Mouse (Mus musculus) forebrain, embryonic 11.5 days (tissue): ENCODE data around the gene Zmym2. TPM values are rescaled to one million over a fixed set of nuclear protein-coding genes. Genes with fewer than 3 reads are reported as not detected.
A peak's percentile ranks its signal among the peaks of the same experiment; 100 is the strongest.
"Not testable (repeated sequence)": the region's sequence is repeated elsewhere in the genome, so short reads cannot be mapped to it uniquely, and the experiment has no call there.

Experiments
- ATAC-seq: fragments of 200-750 bp; cut with Nextera tagmentation; replicated peaks from 2 replicates; pipeline ENCODE4 v1.8.0; 2017; ENCODE audit warnings: moderate TSS enrichment; ENCODE audit not compliant: low FRiP score
- DNase-seq: peaks from one replicate; pipeline ENCODE4 v3.0.0-alpha.2; 2017; ENCODE audit warnings: low spot score
- H3K27ac ChIP-seq: fragments of 300-500 bp; sonication (generic); 2 replicates; pipeline ENCODE4 v1.5.1; 2014; ENCODE audit warnings: low read depth, low read length
- H3K27me3 ChIP-seq: fragments of 300-500 bp; sonication (generic); 2 replicates; pipeline ENCODE4 v1.6.1; 2014; ENCODE audit warnings: mild to moderate bottlenecking, low read length, mixed read lengths; ENCODE audit not compliant: control insufficient read depth, insufficient read depth
- H3K36me3 ChIP-seq: fragments of 300-500 bp; sonication (generic); 2 replicates; pipeline ENCODE4 v1.6.1; 2014; ENCODE audit warnings: mild to moderate bottlenecking, low read length, moderate library complexity, mixed read lengths; ENCODE audit not compliant: control insufficient read depth, insufficient read depth
- H3K4me1 ChIP-seq: fragments of 300-500 bp; sonication (generic); replicated peaks from 2 replicates; pipeline ENCODE4 v1.6.1; 2014; ENCODE audit warnings: low read length, mixed read lengths; ENCODE audit not compliant: control insufficient read depth, insufficient read depth
- H3K4me2 ChIP-seq: fragments of 300-500 bp; sonication (generic); 2 replicates; pipeline ENCODE4 v1.6.1; 2014; ENCODE audit warnings: low read depth, mild to moderate bottlenecking, low read length, moderate library complexity, mixed read lengths; ENCODE audit not compliant: severe bottlenecking
- H3K4me3 ChIP-seq: fragments of 300-500 bp; sonication (generic); 2 replicates; pipeline ENCODE4 v1.5.1; 2014; ENCODE audit warnings: low read depth, low read length
- H3K9ac ChIP-seq: fragments of 300-500 bp; sonication (generic); 2 replicates; pipeline ENCODE4 v1.6.1; 2014; ENCODE audit warnings: low read length
- H3K9me3 ChIP-seq: fragments of 300-500 bp; sonication (generic); 2 replicates; pipeline ENCODE4 v1.6.1; 2016; ENCODE audit warnings: low read length, mixed read lengths; ENCODE audit not compliant: control insufficient read depth
- WGBS: fragments of 180-500 bp; shearing (Covaris S2); extraction: QIAGEN DNeasy Blood & Tissue Kit; methylation state at CpG from one replicate; pipeline ENCODE4 v1.1.7; 2014; 5-methylcytosine and 5-hydroxymethylcytosine counted together
- polyA plus RNA-seq: library from polyadenylated mRNA; unstranded; fragments of >200 nt; fragmentation: Nextera tagmentation; extraction: Ambion mirVana; gene quantifications from 2 replicates; pipeline ENCODE4 v1.2.1, GENCODE M21; 2014

Zmym2 gene
- polyA plus RNA-seq: 65.3 and 73.3 TPM in 2 replicates

GRCm38 (mm10) chr14:56886594-56887513 is at the start of gene Zmym2:
Gene Zmym2 (plus strand): TSS chr14:56886653.
- ATAC-seq: peak; percentile 25
- WGBS: 1% methylated on average over 26 of the region's 87 CpGs

DNA sequence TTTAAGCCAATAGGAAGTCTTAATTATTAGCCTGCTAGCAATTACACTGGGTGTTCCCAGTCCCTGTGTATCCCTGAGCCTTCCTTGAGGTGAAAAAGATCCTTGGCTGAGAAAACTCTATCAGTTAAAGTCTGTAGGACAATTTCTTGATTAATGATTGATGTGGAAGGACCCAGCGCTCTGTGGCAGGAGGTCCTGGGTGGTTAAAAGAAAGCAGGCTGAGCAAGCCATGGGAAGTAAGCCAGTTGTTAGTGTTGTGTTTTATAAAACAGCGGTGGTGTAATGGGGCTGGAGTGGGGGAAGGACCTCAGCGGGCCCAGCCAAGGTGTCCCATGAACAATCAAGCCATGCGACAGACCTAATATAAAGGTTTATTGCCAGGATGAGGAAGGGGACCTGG is 42.4 kb upstream of the Zmym2 start:
- Histone ChIP-seq H3K4me1 (no peaks in the 10 kb centered on the region), H3K36me3 (no peaks in the 10 kb centered on the region), H3K27ac (no peak overlapping the region), H3K9me3 (no peaks in the 10 kb centered on the region), H3K4me2 (no peak overlapping the region), H3K27me3 (no peaks in the 10 kb centered on the region), H3K4me3 (no peak overlapping the region), H3K9ac (no peak overlapping the region)
- ATAC-seq (no peak), DNase-seq (no peak)
- WGBS: 79% methylated on average over 4 of the region's 4 CpGs

More at GRCm38 (mm10) chr14:56886594-56887513, at the start of gene Zmym2:
- not testable (repeated sequence) for H3K9me3 ChIP-seq, H3K36me3 ChIP-seq, H3K4me1 ChIP-seq, H3K27me3 ChIP-seq
- Histone ChIP-seq H3K27ac (peak within 1 kb of the TSS; percentile 95), H3K4me3 (peak within 1 kb of the TSS; percentile 83), H3K9ac (peak within 1 kb of the TSS; percentile 92), H3K4me2 (peak within 1 kb of the TSS; percentile 66)
- peak; percentile 87 for DNase-seq

GRCm38 (mm10) chr14:56844507-56844906 is 41.9 kb upstream of the Zmym2 start:
- 42% methylated on average over 2 of the region's 2 CpGs for WGBS
- Histone ChIP-seq H3K36me3 (no peaks in the 10 kb centered on the region), H3K27me3 (no peaks in the 10 kb centered on the region), H3K4me1 (no peaks in the 10 kb centered on the region), H3K4me3 (no peak overlapping the region), H3K9me3 (no peaks in the 10 kb centered on the region), H3K27ac (no peak overlapping the region), H3K4me2 (no peak overlapping the region), H3K9ac (no peak overlapping the region)
- no peak for DNase-seq
- no peak for ATAC-seq

- H3K4me3 ChIP-seq: no peak overlapping the region
- 73% methylated on average over 2 of the region's 2 CpGs for WGBS
- DNase-seq: no peak
These were observed 38.1 kb upstream of the Zmym2 start for GRCm38 (mm10) chr14:56848322-56848721.

GRCm38 (mm10) chr14:56849681-56850080 is 36.8 kb upstream of the Zmym2 start:
- Histone ChIP-seq H3K9ac (no peak overlapping the region), H3K4me1 (no peaks in the 10 kb centered on the region), H3K4me3 (no peak overlapping the region), H3K27ac (no peak overlapping the region), H3K9me3 (peaks cover 3% of the 10 kb centered on the region; the same call in 1 of the 2 replicates), H3K27me3 (no peaks in the 10 kb centered on the region), H3K36me3 (no peaks in the 10 kb centered on the region), H3K4me2 (no peak overlapping the region)
- WGBS: 80% methylated on average over 2 of the region's 2 CpGs
- ATAC-seq: no peak
- DNase-seq: no peak

More at GRCm38 (mm10) chr14:56848322-56848721, 38.1 kb upstream of the Zmym2 start:
- Histone ChIP-seq H3K27me3 (no peaks in the 10 kb centered on the region), H3K4me1 (no peaks in the 10 kb centered on the region), H3K36me3 (no peaks in the 10 kb centered on the region), H3K9ac (no peak overlapping the region), H3K4me2 (no peak overlapping the region), H3K9me3 (no peaks in the 10 kb centered on the region), H3K27ac (no peak overlapping the region)
- no peak for ATAC-seq

GRCm38 (mm10) chr14:56864041-56864440 is 22.4 kb upstream of the Zmym2 start:
- H3K27me3 ChIP-seq: peaks cover 12% of the 10 kb centered on the region
- no peaks in the 10 kb centered on the region for H3K36me3 ChIP-seq
- no peak overlapping the region for H3K9ac ChIP-seq
- 78% methylated on average over 8 of the region's 8 CpGs for WGBS
- H3K27ac ChIP-seq: no peak overlapping the region
- no peaks in the 10 kb centered on the region for H3K4me1 ChIP-seq
- no peak for DNase-seq
- H3K4me3 ChIP-seq: no peak overlapping the region
- H3K4me2 ChIP-seq: no peak overlapping the region
- no peaks in the 10 kb centered on the region for H3K9me3 ChIP-seq
- ATAC-seq: no peak

- WGBS: 7% methylated on average over 13 of the region's 13 CpGs
- Histone ChIP-seq H3K4me1 (no peaks in the 10 kb centered on the region), H3K4me3 (peak overlapping the region; percentile 28), H3K4me2 (peak overlapping the region; percentile 48), H3K36me3 (no peaks in the 10 kb centered on the region), H3K9ac (no peak overlapping the region), H3K27me3 (peaks cover 12% of the 10 kb centered on the region), H3K9me3 (no peaks in the 10 kb centered on the region), H3K27ac (no peak overlapping the region)
- no peak for DNase-seq
- no peak for ATAC-seq
These were observed 21.8 kb upstream of the Zmym2 start for GRCm38 (mm10) chr14:56864641-56865040.

DNA sequence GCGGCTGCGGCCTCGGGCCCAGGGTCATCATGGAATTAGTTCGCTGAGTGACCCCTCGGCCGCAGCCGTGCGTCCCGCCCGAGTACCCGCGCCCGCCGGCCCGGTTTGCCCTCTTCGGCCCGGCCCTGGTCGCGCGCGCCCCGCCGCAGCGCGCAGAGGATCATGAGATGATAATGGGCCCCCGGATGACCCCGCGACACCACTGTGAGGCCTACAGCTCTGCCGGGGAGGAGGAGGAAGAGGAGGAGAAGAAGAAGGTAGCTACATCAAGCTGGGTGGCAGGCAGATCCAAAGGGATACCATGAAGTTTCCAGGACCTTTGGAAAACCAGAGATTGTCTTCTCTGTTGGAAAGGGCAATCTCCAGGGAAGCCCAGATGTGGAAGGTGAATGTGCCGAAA is 21.3 kb upstream of the Zmym2 start:
- peak overlapping the region; percentile 48 for H3K4me2 ChIP-seq
- peaks cover 12% of the 10 kb centered on the region for H3K27me3 ChIP-seq
- not testable (repeated sequence) for H3K36me3 ChIP-seq, H3K9me3 ChIP-seq, H3K9ac ChIP-seq, H3K27ac ChIP-seq, ATAC-seq, H3K4me1 ChIP-seq
- WGBS: 3% methylated on average over 30 of the region's 30 CpGs
- DNase-seq: peak; percentile 52
- H3K4me3 ChIP-seq: peak overlapping the region; percentile 28

DNA sequence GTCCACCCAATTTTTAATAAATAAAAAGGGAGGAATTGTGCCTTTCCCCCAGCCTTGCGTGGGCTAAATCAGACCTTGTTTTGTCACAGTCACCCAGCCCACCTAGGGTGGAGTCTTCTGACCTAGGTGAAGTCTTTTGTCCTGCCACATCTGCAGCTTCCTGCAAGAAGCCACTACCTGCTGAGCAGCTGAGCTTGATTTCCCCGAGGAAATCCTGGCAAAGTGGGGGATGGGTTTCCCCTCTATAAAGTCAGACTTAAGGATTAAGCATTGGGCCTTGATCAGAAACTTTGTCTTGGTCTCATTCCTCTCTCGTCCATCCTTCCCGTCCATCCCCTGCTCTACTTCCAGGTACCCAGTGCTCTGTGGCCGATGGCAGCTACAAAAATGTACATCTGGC is 12.9 kb upstream of the Zmym2 start:
- Histone ChIP-seq H3K27ac (no peak overlapping the region), H3K36me3 (no peaks in the 10 kb centered on the region), H3K4me3 (no peak overlapping the region), H3K27me3 (no peaks in the 10 kb centered on the region), H3K9me3 (no peaks in the 10 kb centered on the region), H3K9ac (no peak overlapping the region), H3K4me2 (no peak overlapping the region), H3K4me1 (no peaks in the 10 kb centered on the region)
- WGBS: 82% methylated on average over 5 of the region's 5 CpGs
- ATAC-seq (no peak), DNase-seq (no peak)
